Mouse (Mus musculus) MEL (cell line): Measurements from ENCODE around the gene Apod. TPM values are rescaled to one million over a fixed set of nuclear protein-coding genes. Genes with fewer than 3 reads are reported as not detected.

ENCODE experiments used
- DNase-seq: peaks from one replicate; pipeline ENCODE4 v3.0.0; 2011; ENCODE audit warnings: low read depth, low spot score
- H3K27ac ChIP-seq: 2 replicates; pipeline ENCODE4 v1.5.1; 2012; ENCODE audit warnings: low read depth, mild to moderate bottlenecking, control low read depth, low read length, moderate library complexity; ENCODE audit not compliant: control insufficient read depth
- H3K27me3 ChIP-seq, 2 experiments: fragments of 150-350 bp in 1 of 2; sonication (generic) in 1 of 2; 2 replicates each; pipeline ENCODE4 v1.6.1; 2012; ENCODE audit warnings: low read length in 2 of 2, mild to moderate bottlenecking in 2 of 2, improper control_type of control experiment in 1 of 2, moderate library complexity in 1 of 2; ENCODE audit not compliant: insufficient read depth in 2 of 2, control insufficient read depth in 1 of 2
- H3K36me3 ChIP-seq, 2 experiments: 2 replicates each; pipeline ENCODE4 v1.6.1; 2012 to 2014; ENCODE audit warnings: low read length in 2 of 2, improper control_type of control experiment in 1 of 2, inconsistent platforms in 1 of 2, mild to moderate bottlenecking in 1 of 2; ENCODE audit not compliant: insufficient read depth in 2 of 2, control insufficient read depth in 1 of 2
- H3K4me1 ChIP-seq, 2 experiments: fragments of 150-350 bp in 1 of 2; sonication (generic) in 1 of 2; 2 replicates each; pipeline ENCODE4 v1.6.1; 2012; ENCODE audit warnings: low read length in 2 of 2, improper control_type of control experiment in 1 of 2, mild to moderate bottlenecking in 1 of 2; ENCODE audit not compliant: insufficient read depth in 2 of 2, control insufficient read depth in 1 of 2
- H3K4me3 ChIP-seq, 2 experiments: fragments of 150-350 bp in 1 of 2; sonication (generic) in 1 of 2; 2 replicates each; pipeline ENCODE4 v1.5.1; 2012; ENCODE audit warnings: low read depth in 2 of 2, low read length in 2 of 2, mild to moderate bottlenecking in 2 of 2, moderate library complexity in 2 of 2, control low read depth in 1 of 2, improper control_type of control experiment in 1 of 2; ENCODE audit not compliant: control insufficient read depth in 1 of 2, insufficient read depth in 1 of 2
- H3K79me2 ChIP-seq: 2 replicates; pipeline ENCODE4 v1.6.1; 2012; ENCODE audit warnings: mild to moderate bottlenecking, low read length, moderate library complexity; ENCODE audit not compliant: control insufficient read depth, poor library complexity, insufficient read depth
- H3K9ac ChIP-seq: 2 replicates; pipeline ENCODE4 v1.6.1; 2012; ENCODE audit warnings: low read depth, mild to moderate bottlenecking, control low read depth, low read length, moderate library complexity; ENCODE audit not compliant: control insufficient read depth, poor library complexity, severe bottlenecking
- H3K9me3 ChIP-seq: fragments of 150-350 bp; sonication (generic); replicated peaks from 2 replicates; pipeline ENCODE4 v1.6.1; 2012; ENCODE audit warnings: mild to moderate bottlenecking, low read length, improper control_type of control experiment, moderate library complexity; ENCODE audit not compliant: insufficient read depth
- CHD1 ChIP-seq: IDR thresholded peaks from 2 replicates; pipeline ENCODE4 v1.6.1; 2012; ENCODE audit warnings: low read depth, mild to moderate bottlenecking, inconsistent platforms, low read length, improper control_type of control experiment
- E2F4 ChIP-seq: IDR thresholded peaks from 2 replicates; pipeline ENCODE4 v1.6.1; 2011; ENCODE audit warnings: low read depth, low read length, improper control_type of control experiment, borderline replicate concordance
- ELF1 ChIP-seq: IDR thresholded peaks from 2 replicates; pipeline ENCODE4 v1.6.1; 2014; ENCODE audit warnings: low read depth, mild to moderate bottlenecking, inconsistent platforms, low read length, improper control_type of control experiment, moderate library complexity
- EP300 ChIP-seq, 2 experiments: IDR thresholded peaks; 2 replicates each; pipeline ENCODE4 v1.6.1; 2011; ENCODE audit warnings: improper control_type of control experiment in 2 of 2, low read length in 2 of 2, low read depth in 1 of 2, mild to moderate bottlenecking in 1 of 2
- GABPA ChIP-seq: IDR thresholded peaks from 2 replicates; pipeline ENCODE4 v1.6.1; 2012; ENCODE audit warnings: low read depth, mild to moderate bottlenecking, inconsistent platforms, low read length, improper control_type of control experiment, moderate library complexity
- JUND ChIP-seq: IDR thresholded peaks from 2 replicates; pipeline ENCODE4 v1.6.1; 2011; ENCODE audit warnings: low read depth, mild to moderate bottlenecking, improper control_type of control experiment, low read length
- KAT2A ChIP-seq: conservative IDR thresholded peaks from 2 replicates; pipeline ENCODE4 v1.6.1; 2012; ENCODE audit warnings: low read depth, low read length, improper control_type of control experiment, inconsistent platforms
- MAFK ChIP-seq: IDR thresholded peaks from 2 replicates; pipeline ENCODE4 v1.6.1; 2011; ENCODE audit warnings: low read depth, mild to moderate bottlenecking, low read length, improper control_type of control experiment, borderline replicate concordance
- MAZ ChIP-seq: IDR thresholded peaks from 2 replicates; pipeline ENCODE4 v1.6.1; 2012; ENCODE audit warnings: low read depth, mild to moderate bottlenecking, inconsistent platforms, low read length, improper control_type of control experiment
- MEF2A ChIP-seq: IDR thresholded peaks from 2 replicates; pipeline ENCODE4 v1.6.1; 2014; ENCODE audit warnings: low read depth, mild to moderate bottlenecking, inconsistent platforms, low read length, improper control_type of control experiment; ENCODE audit not compliant: poor library complexity, insufficient replicate concordance, severe bottlenecking; ENCODE audit errors: extremely low read depth
- MYB ChIP-seq: IDR thresholded peaks from 2 replicates; pipeline ENCODE4 v1.6.1; 2011; ENCODE audit warnings: mild to moderate bottlenecking, low read depth, low read length, improper control_type of control experiment
- MYC ChIP-seq: IDR thresholded peaks from 2 replicates; pipeline ENCODE4 v1.6.1; 2011; ENCODE audit warnings: low read depth, mild to moderate bottlenecking, low read length, improper control_type of control experiment, moderate library complexity
- NELFE ChIP-seq: IDR thresholded peaks from 2 replicates; pipeline ENCODE4 v1.6.1; 2011; ENCODE audit warnings: low read depth, low read length, improper control_type of control experiment
- NRF1 ChIP-seq: IDR thresholded peaks from 2 replicates; pipeline ENCODE4 v1.6.1; 2014; ENCODE audit warnings: low read depth, mild to moderate bottlenecking, inconsistent platforms, low read length, improper control_type of control experiment, moderate library complexity; ENCODE audit not compliant: poor library complexity, insufficient read depth, severe bottlenecking
- POLR2A ChIP-seq, 2 experiments: IDR thresholded peaks; 2 replicates each; pipeline ENCODE4 v1.6.1; 2011 to 2012; ENCODE audit warnings: low read length in 2 of 2, mild to moderate bottlenecking in 2 of 2, control low read depth in 1 of 2, improper control_type of control experiment in 1 of 2, low read depth in 1 of 2, moderate library complexity in 1 of 2; ENCODE audit not compliant: control insufficient read depth in 1 of 2, insufficient read depth in 1 of 2, poor library complexity in 1 of 2
- POLR2AphosphoS5 ChIP-seq: IDR thresholded peaks from 2 replicates; pipeline ENCODE4 v1.6.1; 2012; ENCODE audit warnings: low read depth, borderline replicate concordance, mild to moderate bottlenecking, inconsistent platforms, low read length, moderate library complexity, mixed read lengths
- SMC3 ChIP-seq: IDR thresholded peaks from 2 replicates; pipeline ENCODE4 v1.6.1; 2011; ENCODE audit warnings: low read depth, low read length, improper control_type of control experiment
- TAL1 ChIP-seq: IDR thresholded peaks from 2 replicates; pipeline ENCODE4 v1.6.1; 2012; ENCODE audit warnings: mild to moderate bottlenecking, inconsistent platforms, low read length, moderate library complexity, mixed read lengths
- TBP ChIP-seq: IDR thresholded peaks from 2 replicates; pipeline ENCODE4 v1.8.0; 2011; ENCODE audit warnings: low read depth, low read length, improper control_type of control experiment
- UBTF ChIP-seq: IDR thresholded peaks from 2 replicates; pipeline ENCODE4 v1.6.1; 2012; ENCODE audit warnings: low read depth, mild to moderate bottlenecking, inconsistent platforms, low read length, improper control_type of control experiment, moderate library complexity, borderline replicate concordance; ENCODE audit not compliant: insufficient read depth
- USF2 ChIP-seq, 2 experiments: IDR thresholded peaks; 2 replicates each; pipeline ENCODE4 v1.6.1; 2011 to 2012; ENCODE audit warnings: improper control_type of control experiment in 2 of 2, low read length in 2 of 2, borderline replicate concordance in 1 of 2, inconsistent platforms in 1 of 2, low read depth in 1 of 2, mild to moderate bottlenecking in 1 of 2; ENCODE audit not compliant: insufficient read depth in 1 of 2
- ZC3H11A ChIP-seq: IDR thresholded peaks from 2 replicates; pipeline ENCODE4 v1.6.1; 2012; ENCODE audit warnings: low read depth, mild to moderate bottlenecking, inconsistent platforms, low read length, improper control_type of control experiment
- ZMIZ1 ChIP-seq: IDR thresholded peaks from 2 replicates; pipeline ENCODE4 v1.6.1; 2012; ENCODE audit warnings: low read depth, mild to moderate bottlenecking, inconsistent platforms, low read length, improper control_type of control experiment, moderate library complexity
- ZNF384 ChIP-seq: IDR thresholded peaks from 2 replicates; pipeline ENCODE4 v1.6.1; 2012; ENCODE audit warnings: low read depth, mild to moderate bottlenecking, inconsistent platforms, low read length, improper control_type of control experiment
- polyA plus RNA-seq, 2 experiments: library from polyadenylated mRNA; stranded (reverse) in 1 of 2; unstranded in 1 of 2; fragments of >175 nt in 1 of 2; fragments of >200 nt in 1 of 2; gene quantifications; 2 replicates each; pipeline versions ENCODE4 v1.2.1 to v1.2.4; 2012; ENCODE audit warnings: low replicate concordance in 2 of 2, low read depth in 1 of 2; ENCODE audit not compliant: insufficient read length in 2 of 2, insufficient read depth in 1 of 2, missing spikeins in 1 of 2
- total RNA-seq: library from RNA; depleted of rRNA; stranded (reverse); fragments of 300-350 nt; gene quantifications from 2 replicates; pipeline ENCODE4 v1.2.3, GENCODE M21; 2012

The Apod gene
- total and polyA plus RNA-seq, 3 experiments: not detected

- H3K9ac ChIP-seq: no peak overlapping the region
- no peak overlapping the region for H3K4me3 ChIP-seq
- peaks cover 0 to 5% of the 10 kb centered on the region in 2 experiments; a peak in 2 of 4 replicates for H3K36me3 ChIP-seq
- H3K27me3 ChIP-seq: peaks cover 0 to 2% of the 10 kb centered on the region in 2 experiments; a peak in 3 of 4 replicates
- no peak overlapping the region for H3K27ac ChIP-seq
- no peak for DNase-seq
- no peaks in the 10 kb centered on the region for H3K9me3 ChIP-seq
- no peaks in the 10 kb centered on the region for H3K79me2 ChIP-seq
- no peak for TF ChIP-seq POLR2AphosphoS5
- no peak for TF ChIP-seq MAFK
- TF ChIP-seq SMC3: no peak
- no peak for TF ChIP-seq KAT2A
- H3K4me1 ChIP-seq: peaks cover 0 to 6% of the 10 kb centered on the region in 2 experiments; a peak in 3 of 4 replicates
Measured at GRCm38 (mm10) chr16:31327891-31328290, 13.3 kb upstream of the Apod start.

DNA sequence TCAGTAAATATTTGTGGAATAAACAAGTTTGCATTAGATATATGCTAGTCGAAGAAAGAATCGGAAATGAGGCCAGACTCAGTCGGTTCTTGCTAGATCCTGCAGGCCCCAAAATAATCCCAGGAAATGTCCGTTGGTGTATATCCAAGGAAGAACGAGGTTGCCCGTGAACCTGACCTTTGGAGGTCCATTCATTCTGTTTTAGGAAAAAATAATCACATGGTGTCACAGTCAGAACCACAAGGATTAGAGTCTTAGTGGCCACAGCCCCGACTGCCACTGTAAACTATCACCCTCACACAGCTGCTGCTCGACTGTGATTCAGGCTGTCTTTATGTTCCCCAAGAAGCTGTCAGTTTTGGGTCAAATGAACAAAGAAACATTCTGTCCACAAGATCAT, 12.8 kb upstream of the Apod start:
- DNase-seq: no peak
- Histone ChIP-seq H3K4me1 (peaks cover 0 to 5% of the 10 kb centered on the region in 2 experiments; a peak in 2 of 4 replicates), H3K36me3 (peaks cover 0 to 3% of the 10 kb centered on the region in 2 experiments; a peak in 2 of 4 replicates), H3K9me3 (no peaks in the 10 kb centered on the region), H3K27ac (no peak overlapping the region), H3K79me2 (no peaks in the 10 kb centered on the region), H3K4me3 (no peak overlapping the region), H3K27me3 (peaks cover 0 to 2% of the 10 kb centered on the region in 2 experiments; a peak in 3 of 4 replicates), H3K9ac (no peak overlapping the region)
- TF ChIP-seq MYC (no peak), MAZ (no peak), MYB (no peak)

GRCm38 (mm10) chr16:31326679-31327078, 12.1 kb upstream of the Apod start:
- H3K9me3 ChIP-seq: no peaks in the 10 kb centered on the region
- H3K79me2 ChIP-seq: no peaks in the 10 kb centered on the region
- H3K4me1 ChIP-seq: no peaks in the 10 kb centered on the region
- no peak overlapping the region for H3K27ac ChIP-seq
- no peak for DNase-seq
- H3K9ac ChIP-seq: no peak overlapping the region
- TF ChIP-seq TBP (no peak), E2F4 (no peak), ZC3H11A (no peak), MYB (no peak), USF2 (IDR thresholded peaks at IDR 0.05; ENCODE audit: borderline replicate concordance in 1 of 2, insufficient read depth in 1 of 2, low read depth in 1 of 2, low read length in 2 of 2) (no peak), TAL1 (no peak), KAT2A (no peak), CHD1 (no peak), EP300 (IDR thresholded peaks at IDR 0.05; ENCODE audit: low read depth in 1 of 2, low read length in 2 of 2) (no peak), ELF1 (no peak), NELFE (no peak), MEF2A (no peak), MYC (no peak), ZMIZ1 (no peak), UBTF (no peak), POLR2A (IDR thresholded peaks at IDR 0.05; ENCODE audit: control insufficient read depth in 1 of 2, insufficient read depth in 1 of 2, low read depth in 1 of 2, low read length in 2 of 2, poor library complexity in 1 of 2) (no peak), NRF1 (no peak), ZNF384 (no peak), JUND (no peak), GABPA (no peak)
- no peak overlapping the region for H3K4me3 ChIP-seq
- peaks cover 0 to under 1% of the 10 kb centered on the region in 2 experiments; a peak in 2 of 4 replicates for H3K36me3 ChIP-seq
- H3K27me3 ChIP-seq: peaks cover 0 to 2% of the 10 kb centered on the region in 2 experiments; a peak in 3 of 4 replicates
